Mouse (Mus musculus): ENCODE data around the gene E030018B13Rik. TPM values are rescaled to one million over a fixed set of nuclear protein-coding genes. Genes with fewer than 3 reads are reported as not detected.

E030018B13Rik gene
- polyA plus RNA-seq, 1 experiment: not detected

- H3K9ac ChIP-seq (ENCODE audit: low read depth, poor library complexity, severe bottlenecking): peak within 1 kb of the TSS; percentile 95
- H3K9me3 ChIP-seq (replicated peaks; ENCODE audit: control insufficient read depth, insufficient read depth, low read length, poor library complexity, severe bottlenecking): no peaks in the 10 kb centered on the region
- no peak for TF ChIP-seq EP300 (IDR thresholded peaks at IDR 0.05; ENCODE audit: insufficient read depth, low read depth, low read length)
- TF ChIP-seq CTCF (IDR thresholded peaks at IDR 0.05; ENCODE audit: low read depth, low read length): no peak
- TF ChIP-seq POLR2A (IDR thresholded peaks at IDR 0.05; ENCODE audit: insufficient read depth, low read length): no peak
- peak within 1 kb of the TSS; percentile 84 for H3K4me3 ChIP-seq (ENCODE audit: low read depth, low read length)
- H3K27ac ChIP-seq (ENCODE audit: insufficient read depth, low read length): peak within 1 kb of the TSS; percentile 65
- peaks cover 2% of the 10 kb centered on the region for H3K4me1 ChIP-seq (ENCODE audit: control insufficient read depth, insufficient read depth, low read length)
- no peaks in the 10 kb centered on the region for H3K36me3 ChIP-seq (ENCODE audit: control insufficient read depth, insufficient read depth, low read length, poor library complexity, severe bottlenecking)
- no peaks in the 10 kb centered on the region for H3K27me3 ChIP-seq (ENCODE audit: control insufficient read depth, insufficient read depth, low read length, poor library complexity, severe bottlenecking)
These were observed 22.3 kb downstream of the E030018B13Rik start, which contains the start of gene Klf13 for GRCm38 (mm10) chr7:63938914-63939396. Gene Klf13 (minus strand): TSS chr7:63938915.

- Histone ChIP-seq H3K9me3 (replicated peaks; ENCODE audit: control insufficient read depth, insufficient read depth, low read length, poor library complexity, severe bottlenecking) (no peaks in the 10 kb centered on the region), H3K9ac (ENCODE audit: low read depth, poor library complexity, severe bottlenecking) (peak overlapping the region; percentile 75), H3K36me3 (ENCODE audit: control insufficient read depth, insufficient read depth, low read length, poor library complexity, severe bottlenecking) (no peaks in the 10 kb centered on the region)
These were observed 22.8 kb downstream of the E030018B13Rik start for GRCm38 (mm10) chr7:63939397-63939951.

GRCm38 (mm10) chr7:63940321-63940720, 23.7 kb downstream of the E030018B13Rik start:
- Histone ChIP-seq H3K9me3 (replicated peaks; ENCODE audit: control insufficient read depth, insufficient read depth, low read length, poor library complexity, severe bottlenecking) (no peaks in the 10 kb centered on the region), H3K4me3 (ENCODE audit: low read depth, low read length) (no peak overlapping the region), H3K36me3 (ENCODE audit: control insufficient read depth, insufficient read depth, low read length, poor library complexity, severe bottlenecking) (no peaks in the 10 kb centered on the region), H3K27me3 (ENCODE audit: control insufficient read depth, insufficient read depth, low read length, poor library complexity, severe bottlenecking) (no peaks in the 10 kb centered on the region), H3K27ac (ENCODE audit: insufficient read depth, low read length) (peak overlapping the region; percentile 76), H3K9ac (ENCODE audit: low read depth, poor library complexity, severe bottlenecking) (0 out of 2 replicates have a peak overlapping the region, but pooled peaks have one; percentile 75), H3K4me1 (ENCODE audit: control insufficient read depth, insufficient read depth, low read length) (no peaks in the 10 kb centered on the region)
- TF ChIP-seq CTCF (IDR thresholded peaks at IDR 0.05; ENCODE audit: low read depth, low read length) (no peak), POLR2A (IDR thresholded peaks at IDR 0.05; ENCODE audit: insufficient read depth, low read length) (no peak), EP300 (IDR thresholded peaks at IDR 0.05; ENCODE audit: insufficient read depth, low read depth, low read length) (no peak)

More at GRCm38 (mm10) chr7:63939397-63939951, 22.8 kb downstream of the E030018B13Rik start:
- H3K27me3 ChIP-seq (ENCODE audit: control insufficient read depth, insufficient read depth, low read length, poor library complexity, severe bottlenecking): no peaks in the 10 kb centered on the region
- no peaks in the 10 kb centered on the region for H3K4me1 ChIP-seq (ENCODE audit: control insufficient read depth, insufficient read depth, low read length)
- peak overlapping the region; percentile 76 for H3K27ac ChIP-seq (ENCODE audit: insufficient read depth, low read length)
- TF ChIP-seq POLR2A (IDR thresholded peaks at IDR 0.05; ENCODE audit: insufficient read depth, low read length) (no peak), EP300 (IDR thresholded peaks at IDR 0.05; ENCODE audit: insufficient read depth, low read depth, low read length) (peak; percentile 57; the same call in 1 of the 2 replicates)
- H3K4me3 ChIP-seq (ENCODE audit: low read depth, low read length): peak overlapping the region; percentile 79

GRCm38 (mm10) chr7:63941050-63941449, 24.4 kb downstream of the E030018B13Rik start:
- H3K27ac ChIP-seq (ENCODE audit: insufficient read depth, low read length): no peak overlapping the region
- H3K27me3 ChIP-seq (ENCODE audit: control insufficient read depth, insufficient read depth, low read length, poor library complexity, severe bottlenecking): no peaks in the 10 kb centered on the region
- TF ChIP-seq EP300 (IDR thresholded peaks at IDR 0.05; ENCODE audit: insufficient read depth, low read depth, low read length) (no peak), POLR2A (IDR thresholded peaks at IDR 0.05; ENCODE audit: insufficient read depth, low read length) (no peak), CTCF (IDR thresholded peaks at IDR 0.05; ENCODE audit: low read depth, low read length) (no peak)
- no peaks in the 10 kb centered on the region for H3K4me1 ChIP-seq (ENCODE audit: control insufficient read depth, insufficient read depth, low read length)
- H3K36me3 ChIP-seq (ENCODE audit: control insufficient read depth, insufficient read depth, low read length, poor library complexity, severe bottlenecking): no peaks in the 10 kb centered on the region
- no peaks in the 10 kb centered on the region for H3K9me3 ChIP-seq (replicated peaks; ENCODE audit: control insufficient read depth, insufficient read depth, low read length, poor library complexity, severe bottlenecking)
- no peak overlapping the region for H3K9ac ChIP-seq (ENCODE audit: low read depth, poor library complexity, severe bottlenecking)
- H3K4me3 ChIP-seq (ENCODE audit: low read depth, low read length): no peak overlapping the region

GRCm38 (mm10) chr7:63941501-63941900, 24.8 kb downstream of the E030018B13Rik start:
- Histone ChIP-seq H3K9ac (ENCODE audit: low read depth, poor library complexity, severe bottlenecking) (no peak overlapping the region), H3K4me1 (ENCODE audit: control insufficient read depth, insufficient read depth, low read length) (no peaks in the 10 kb centered on the region), H3K27ac (ENCODE audit: insufficient read depth, low read length) (no peak overlapping the region), H3K9me3 (replicated peaks; ENCODE audit: control insufficient read depth, insufficient read depth, low read length, poor library complexity, severe bottlenecking) (no peaks in the 10 kb centered on the region), H3K27me3 (ENCODE audit: control insufficient read depth, insufficient read depth, low read length, poor library complexity, severe bottlenecking) (no peaks in the 10 kb centered on the region), H3K4me3 (ENCODE audit: low read depth, low read length) (no peak overlapping the region), H3K36me3 (ENCODE audit: control insufficient read depth, insufficient read depth, low read length, poor library complexity, severe bottlenecking) (no peaks in the 10 kb centered on the region)
- TF ChIP-seq POLR2A (IDR thresholded peaks at IDR 0.05; ENCODE audit: insufficient read depth, low read length): no peak
- no peak for TF ChIP-seq CTCF (IDR thresholded peaks at IDR 0.05; ENCODE audit: low read depth, low read length)
- TF ChIP-seq EP300 (IDR thresholded peaks at IDR 0.05; ENCODE audit: insufficient read depth, low read depth, low read length): no peak

- peaks cover 3% of the 10 kb centered on the region for H3K4me1 ChIP-seq (ENCODE audit: control insufficient read depth, insufficient read depth, low read length)
- H3K27ac ChIP-seq (ENCODE audit: insufficient read depth, low read length): no peak overlapping the region
- H3K9ac ChIP-seq (ENCODE audit: low read depth, poor library complexity, severe bottlenecking): no peak overlapping the region
- no peaks in the 10 kb centered on the region for H3K36me3 ChIP-seq (ENCODE audit: control insufficient read depth, insufficient read depth, low read length, poor library complexity, severe bottlenecking)
- no peak overlapping the region for H3K4me3 ChIP-seq (ENCODE audit: low read depth, low read length)
- TF ChIP-seq EP300 (IDR thresholded peaks at IDR 0.05; ENCODE audit: insufficient read depth, low read depth, low read length) (no peak), CTCF (IDR thresholded peaks at IDR 0.05; ENCODE audit: low read depth, low read length) (no peak), POLR2A (IDR thresholded peaks at IDR 0.05; ENCODE audit: insufficient read depth, low read length) (no peak)
- no peaks in the 10 kb centered on the region for H3K27me3 ChIP-seq (ENCODE audit: control insufficient read depth, insufficient read depth, low read length, poor library complexity, severe bottlenecking)
- no peaks in the 10 kb centered on the region for H3K9me3 ChIP-seq (replicated peaks; ENCODE audit: control insufficient read depth, insufficient read depth, low read length, poor library complexity, severe bottlenecking)
These were observed 27.3 kb downstream of the E030018B13Rik start for GRCm38 (mm10) chr7:63943946-63944345.

Measured in ES-Bruce4 (cell line).